Mouse (Mus musculus): ENCODE measurements around the gene Elk4. TPM values are rescaled to one million over a fixed set of nuclear protein-coding genes. Genes with fewer than 3 reads are reported as not detected.

Gene Elk4
- 27.3 TPM for polyA plus RNA-seq (2021)

- ChIA-PET POLR2A (interaction anchor here (1.0 to 1.8 kb wide), 4 partner anchors 9 to 103 kb away, joined by 4 to 7 read pairs (median 4); no protein-coding TSS in a partner anchor), CTCF (interaction anchor here (0.9 to 4.1 kb wide), 4 partner anchors 8 to 40 kb away, joined by 3 to 11 read pairs (median 6); no protein-coding TSS in a partner anchor)
- ATAC-seq, result peak; percentile 72
- no peaks in the 10 kb centered on the region for H3K27me3 ChIP-seq
- no peak for TF ChIP-seq CTCF (IDR thresholded peaks at IDR 0.05)
- no peak for DNase-seq (ENCODE audit: low read depth, low spot score)
- in situ Hi-C loops (cut with MboI; ENCODE audit: low pct_unique_long_range_greater_than_20kb), result loop anchor here (5.0 kb wide), 1 partner anchor 145 kb away; no protein-coding TSS in a partner anchor
These were observed at the start of gene Elk4 for GRCm38 (mm10) chr1:132007282-132007815. TSS of gene Elk4 (plus strand) at chr1:132007607.

- in situ Hi-C loops (cut with MboI; ENCODE audit: low pct_unique_long_range_greater_than_20kb), result no loop called here
- no peak for DNase-seq (ENCODE audit: low read depth, low spot score)
- H3K27me3 ChIP-seq, result peaks cover 42% of the 10 kb centered on the region
- no peak for ATAC-seq
- ChIA-PET CTCF (no interaction called here), POLR2A (no interaction called here)
- no peak for TF ChIP-seq CTCF (IDR thresholded peaks at IDR 0.05)
These were observed 46.4 kb upstream of the Elk4 start for GRCm38 (mm10) chr1:131961004-131961403.

DNA sequence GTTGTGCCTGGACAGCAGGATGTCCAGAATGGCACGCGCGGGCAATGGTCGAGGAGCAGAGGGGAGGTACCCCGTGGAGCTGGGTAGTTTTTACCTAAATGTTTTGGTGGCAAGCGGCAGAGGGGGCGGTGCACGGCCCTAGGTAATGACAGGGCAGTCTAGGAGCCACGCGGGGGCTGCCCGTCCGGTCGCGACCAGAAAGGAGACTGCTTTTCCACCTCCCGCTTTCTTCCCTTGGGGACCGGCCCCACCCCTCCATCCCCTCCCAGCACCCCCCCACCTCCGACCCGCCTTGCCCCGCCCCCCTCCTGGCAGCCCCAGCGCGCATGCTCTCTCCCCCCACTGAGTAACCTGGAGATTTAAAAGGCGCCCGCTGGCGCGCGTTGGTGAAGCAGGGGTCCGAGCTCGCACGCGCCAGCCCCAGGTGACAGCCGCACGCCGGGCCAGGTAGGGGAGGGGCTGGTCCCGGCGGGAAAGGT, 44.8 kb upstream of the Elk4 start, which contains the start of gene Slc45a3:
Gene Slc45a3 (plus strand): TSS at position 362 of the 479 bp plus-strand sequence.
- CTCF ChIA-PET, result no interaction called here
- peak; percentile 33 for ATAC-seq
- in situ Hi-C loops (cut with MboI; ENCODE audit: low pct_unique_long_range_greater_than_20kb), result no loop called here
- DNase-seq (ENCODE audit: low read depth, low spot score), result no peak
- POLR2A ChIA-PET, result interaction anchor here (0.6 kb wide), 2 partner anchors 94 to 291 kb away, joined by 3 to 8 read pairs; no protein-coding TSS in a partner anchor
- peaks cover 39% of the 10 kb centered on the region for H3K27me3 ChIP-seq
- no peak for TF ChIP-seq CTCF (IDR thresholded peaks at IDR 0.05)

GRCm38 (mm10) chr1:131963085-131963951, 44.1 kb upstream of the Elk4 start:
- ChIA-PET CTCF (interaction anchor here (3.0 kb wide), 1 partner anchor 19 kb away, joined by 18 read pairs; no protein-coding TSS in a partner anchor), POLR2A (interaction anchor here (0.6 to 0.8 kb wide), 2 partner anchors 18 to 291 kb away, joined by 3 read pairs; no protein-coding TSS in a partner anchor)
- in situ Hi-C loops (cut with MboI; ENCODE audit: low pct_unique_long_range_greater_than_20kb), result no loop called here
- DNase-seq (ENCODE audit: low read depth, low spot score) (no peak), ATAC-seq (peak; percentile 58)
- no peak for TF ChIP-seq CTCF (IDR thresholded peaks at IDR 0.05)
- H3K27me3 ChIP-seq, result peaks cover 33% of the 10 kb centered on the region

GRCm38 (mm10) chr1:131964100-131964499, 43.3 kb upstream of the Elk4 start:
- no peak for DNase-seq (ENCODE audit: low read depth, low spot score)
- ATAC-seq, result no peak
- ChIA-PET CTCF (interaction anchor here (0.8 to 3.0 kb wide), 2 partner anchors 18 to 26 kb away, joined by 3 to 18 read pairs; no protein-coding TSS in a partner anchor), POLR2A (no interaction called here)
- TF ChIP-seq CTCF (IDR thresholded peaks at IDR 0.05), result no peak
- H3K27me3 ChIP-seq, result peaks cover 29% of the 10 kb centered on the region
- in situ Hi-C loops (cut with MboI; ENCODE audit: low pct_unique_long_range_greater_than_20kb), result no loop called here

- in situ Hi-C loops (cut with MboI; ENCODE audit: low pct_unique_long_range_greater_than_20kb), result no loop called here
- TF ChIP-seq CTCF (IDR thresholded peaks at IDR 0.05), result no peak
- ChIA-PET CTCF (interaction anchor here (0.8 to 3.0 kb wide), 2 partner anchors 18 to 26 kb away, joined by 3 to 18 read pairs; no protein-coding TSS in a partner anchor), POLR2A (no interaction called here)
- no peak for DNase-seq (ENCODE audit: low read depth, low spot score)
- peaks cover 24% of the 10 kb centered on the region for H3K27me3 ChIP-seq
- ATAC-seq, result no peak
These were observed 42.8 kb upstream of the Elk4 start for GRCm38 (mm10) chr1:131964580-131964979.

DNA sequence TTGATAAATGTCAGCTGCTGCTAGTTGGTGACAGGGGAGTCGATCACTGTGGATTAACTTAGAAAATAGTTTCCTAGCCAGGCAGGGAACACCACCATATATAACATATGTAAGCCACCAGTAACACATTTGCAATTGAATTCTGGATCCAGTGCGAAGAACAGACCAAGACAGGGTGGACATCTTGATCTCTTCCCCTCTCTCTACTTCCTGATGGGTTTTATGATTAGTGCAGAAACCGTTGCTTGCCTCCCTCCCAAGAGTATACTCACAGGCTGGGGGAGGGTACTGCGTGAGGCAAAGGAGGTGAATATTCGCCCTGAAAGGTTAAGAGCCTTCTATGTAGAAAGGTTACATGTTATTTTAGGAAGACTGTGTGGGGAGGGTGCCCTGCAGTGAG, 41.6 kb upstream of the Elk4 start:
- TF ChIP-seq CTCF (IDR thresholded peaks at IDR 0.05), result no peak
- in situ Hi-C loops (cut with MboI; ENCODE audit: low pct_unique_long_range_greater_than_20kb), result no loop called here
- DNase-seq (ENCODE audit: low read depth, low spot score), result no peak
- POLR2A ChIA-PET, result no interaction called here
- CTCF ChIA-PET, result interaction anchor here (3.0 kb wide), 1 partner anchor 16 kb away, joined by 18 read pairs; no protein-coding TSS in a partner anchor
- H3K27me3 ChIP-seq, result peaks cover 20% of the 10 kb centered on the region
- ATAC-seq, result no peak

DNA sequence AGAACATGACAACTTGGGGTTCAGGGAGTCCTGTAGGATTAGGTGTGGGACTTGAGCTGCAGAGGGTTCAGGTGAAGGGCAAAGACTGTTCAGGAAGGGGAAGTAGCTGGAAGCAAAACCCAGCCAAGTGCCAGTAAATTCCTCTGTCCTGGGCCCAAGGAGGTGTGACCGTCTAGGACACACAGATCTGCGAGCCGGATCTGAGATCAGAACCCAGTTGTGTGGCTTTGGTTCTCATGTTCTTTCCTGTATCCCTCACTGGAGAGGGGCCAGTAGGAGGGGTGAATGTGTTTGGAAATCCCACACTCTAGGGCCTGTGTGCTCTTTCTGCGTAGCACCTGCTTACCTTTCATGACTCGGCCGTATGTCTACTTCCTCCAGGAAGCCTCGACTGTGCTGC, 40.1 kb upstream of the Elk4 start:
- TF ChIP-seq CTCF (IDR thresholded peaks at IDR 0.05), result no peak
- ChIA-PET POLR2A (no interaction called here), CTCF (interaction anchor here (1.2 kb wide), 1 partner anchor 12 kb away, joined by 3 read pairs; no protein-coding TSS in a partner anchor)
- no peak for ATAC-seq
- H3K27me3 ChIP-seq, result peaks cover 10% of the 10 kb centered on the region
- in situ Hi-C loops (cut with MboI; ENCODE audit: low pct_unique_long_range_greater_than_20kb), result no loop called here
- DNase-seq (ENCODE audit: low read depth, low spot score), result no peak

- TF ChIP-seq CTCF (IDR thresholded peaks at IDR 0.05), result no peak
- no peak for DNase-seq (ENCODE audit: low read depth, low spot score)
- CTCF ChIA-PET, result interaction anchor here (2.0 kb wide), 1 partner anchor 13 kb away, joined by 7 read pairs; no protein-coding TSS in a partner anchor
- in situ Hi-C loops (cut with MboI; ENCODE audit: low pct_unique_long_range_greater_than_20kb), result no loop called here
- no peak for ATAC-seq
- POLR2A ChIA-PET, result no interaction called here
- H3K27me3 ChIP-seq, result peaks cover 7% of the 10 kb centered on the region
These were observed 38.9 kb upstream of the Elk4 start for GRCm38 (mm10) chr1:131968556-131968955.

- CTCF ChIA-PET, result interaction anchor here (2.0 kb wide), 1 partner anchor 13 kb away, joined by 7 read pairs; no protein-coding TSS in a partner anchor
These were observed 38.4 kb upstream of the Elk4 start for GRCm38 (mm10) chr1:131968983-131969382.

More at GRCm38 (mm10) chr1:131968983-131969382, 38.4 kb upstream of the Elk4 start:
- DNase-seq (ENCODE audit: low read depth, low spot score) (no peak), ATAC-seq (no peak)
- no peak for TF ChIP-seq CTCF (IDR thresholded peaks at IDR 0.05)
- POLR2A ChIA-PET, result no interaction called here
- peaks cover 3% of the 10 kb centered on the region for H3K27me3 ChIP-seq
- in situ Hi-C loops (cut with MboI; ENCODE audit: low pct_unique_long_range_greater_than_20kb), result no loop called here
